8 mouse cellular contexts compared by ENCODE assay signal in the genomic region with DNA sequence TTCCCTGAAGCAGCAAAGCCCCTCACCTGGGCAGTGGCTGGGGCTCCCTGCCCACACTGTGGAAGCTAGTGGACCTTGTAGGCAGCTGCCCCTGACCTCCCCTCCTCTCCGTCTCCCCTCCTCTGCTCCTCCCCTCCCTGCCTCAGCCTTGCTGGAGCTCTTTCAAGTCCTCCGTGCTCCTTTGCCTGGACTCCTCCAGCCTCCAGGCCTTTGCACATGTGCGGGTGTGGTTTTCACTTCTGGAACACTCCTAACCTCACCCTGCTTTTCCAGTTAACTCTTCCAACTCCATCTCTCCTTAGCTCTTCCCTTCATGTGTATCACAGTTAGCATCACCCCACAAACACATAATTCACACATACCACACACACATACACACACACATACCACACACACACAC.
DNase-seq lines count a peak whose midpoint lies in the region; ATAC-seq lines count a peak whose summit lies in the region.

No protein-coding gene starts in this region.

- no peaks in the 10 kb centered on the region for H3K9me3 ChIP-seq in embryonic facial prominence, embryonic 12.5 days
- no peaks in the 10 kb centered on the region for H3K9me3 ChIP-seq in heart, embryonic 16.5 days (replicated peaks; ENCODE audit: control insufficient read depth, low read length)
- no peaks in the 10 kb centered on the region for H3K9me3 ChIP-seq in limb, embryonic 15.5 days

- peak overlapping the region; percentile 93 for H3K27ac ChIP-seq in embryonic facial prominence, embryonic 12.5 days
- H3K27ac ChIP-seq in heart, embryonic 16.5 days (ENCODE audit: low read length) = peak overlapping the region; percentile 61
- H3K27ac ChIP-seq in limb, embryonic 15.5 days = peak overlapping the region; percentile 94

- no peak overlapping the region for H3K4me2 ChIP-seq in embryonic facial prominence, embryonic 12.5 days (replicated peaks)
- H3K4me2 ChIP-seq in heart, embryonic 16.5 days (ENCODE audit: low read depth, low read length) = no peak overlapping the region
- no peak overlapping the region for H3K4me2 ChIP-seq in limb, embryonic 15.5 days

- ATAC-seq in embryonic facial prominence, embryonic 12.5 days (ENCODE audit: insufficient number of reproducible peaks, insufficient read depth, low FRiP score, low TSS enrichment) = no peak
- no peak for ATAC-seq in heart, embryonic 16.5 days (replicated peaks; ENCODE audit: extremely low read depth, insufficient read depth, low FRiP score)
- ATAC-seq in limb, embryonic 15.5 days (ENCODE audit: insufficient number of reproducible peaks, low FRiP score, low TSS enrichment, low read depth) = 0 out of 2 replicates have a peak, but pooled peaks have one; percentile 25
- ATAC-seq in megakaryocyte-erythroid progenitor cell, adult 5-6 weeks (replicated peaks; ENCODE audit: low FRiP score, low TSS enrichment, poor library complexity, severe bottlenecking) = no peak

- 7% methylated on average over 3 of the region's 3 CpGs for WGBS in embryonic facial prominence, embryonic 12.5 days
- WGBS in heart, embryonic 16.5 days = 17% methylated on average over 3 of the region's 3 CpGs
- WGBS in limb, embryonic 15.5 days = 11% methylated on average over 3 of the region's 3 CpGs

- no peaks in the 10 kb centered on the region for H3K27me3 ChIP-seq in embryonic facial prominence, embryonic 12.5 days
- no peaks in the 10 kb centered on the region for H3K27me3 ChIP-seq in heart, embryonic 16.5 days (ENCODE audit: control insufficient read depth, insufficient read depth, low read length)
- H3K27me3 ChIP-seq in limb, embryonic 15.5 days = no peaks in the 10 kb centered on the region

- no peaks in the 10 kb centered on the region for H3K36me3 ChIP-seq in embryonic facial prominence, embryonic 12.5 days
- H3K36me3 ChIP-seq in heart, embryonic 16.5 days (ENCODE audit: control insufficient read depth, insufficient read depth) = no peaks in the 10 kb centered on the region
- H3K36me3 ChIP-seq in limb, embryonic 15.5 days = no peaks in the 10 kb centered on the region

- peak; percentile 72 to 84 for DNase-seq in heart, adult 18-20 months
- no peak for DNase-seq in heart, adult 8-10 months (ENCODE audit: low spot score)
- peak; percentile 54 to 70 for DNase-seq in urinary bladder, postnatal 36 days (ENCODE audit: low spot score in 2 of 2)
- no peak for DNase-seq in left cerebral cortex, postnatal 25 days (ENCODE audit: low spot score in 2 of 2)

- intact Hi-C loops in left cerebral cortex, postnatal 25 days (cut with DNase I) = loop anchor here (2.0 kb wide), 1 partner anchor 81 kb away; no protein-coding TSS in a partner anchor

- peaks cover 71% of the 10 kb centered on the region for H3K4me1 ChIP-seq in embryonic facial prominence, embryonic 12.5 days
- peaks cover 50% of the 10 kb centered on the region for H3K4me1 ChIP-seq in heart, embryonic 16.5 days (ENCODE audit: control insufficient read depth, insufficient read depth, low read length)
- peaks cover 83% of the 10 kb centered on the region for H3K4me1 ChIP-seq in limb, embryonic 15.5 days

- no peak overlapping the region for H3K4me3 ChIP-seq in embryonic facial prominence, embryonic 12.5 days
- no peak overlapping the region for H3K4me3 ChIP-seq in heart, embryonic 16.5 days (ENCODE audit: low read length)
- H3K4me3 ChIP-seq in limb, embryonic 15.5 days = no peak overlapping the region

- no peak overlapping the region; the same call in 1 of the 2 replicates for H3K9ac ChIP-seq in embryonic facial prominence, embryonic 12.5 days
- no peak overlapping the region for H3K9ac ChIP-seq in heart, embryonic 16.5 days (ENCODE audit: low read length)
- H3K9ac ChIP-seq in limb, embryonic 15.5 days = no peak overlapping the region

Comparison
In these comparisons a context has a peak if more than half of its experiments do, and no peak if none do; other contexts are left out.
1. DNase-seq: peak in heart, adult 18-20 months (2 of 2) and urinary bladder, postnatal 36 days (2 of 2); none in heart, adult 8-10 months (single experiment) and left cerebral cortex, postnatal 25 days (0 of 2).
2. Peak in every context shown above with its lines, with median percentiles within 50 percentile points of each other: H3K27ac ChIP-seq.